Mouse (Mus musculus) heart, embryonic 12.5 days (tissue): ENCODE measurements around the gene Tmed6. TPM values are rescaled to one million over a fixed set of nuclear protein-coding genes. Genes with fewer than 3 reads are reported as not detected.

Source experiments
- ATAC-seq: fragments of 200-750 bp; cut with Nextera tagmentation; 2 replicates; pipeline ENCODE4 v1.8.0; 2017; ENCODE audit warnings: moderate TSS enrichment, moderate library complexity; ENCODE audit not compliant: insufficient number of reproducible peaks, low FRiP score
- H3K27ac ChIP-seq: fragments of 300-500 bp; sonication (generic); 2 replicates; pipeline ENCODE4 v1.5.1; 2016; ENCODE audit warnings: mild to moderate bottlenecking, moderate library complexity; ENCODE audit not compliant: poor library complexity, severe bottlenecking
- H3K27me3 ChIP-seq: fragments of 300-500 bp; sonication (generic); replicated peaks from 2 replicates; pipeline ENCODE4 v1.6.1; 2016; ENCODE audit warnings: mild to moderate bottlenecking, moderate library complexity
- H3K36me3 ChIP-seq: fragments of 300-500 bp; sonication (generic); 2 replicates; pipeline ENCODE4 v1.6.1; 2016; ENCODE audit warnings: mild to moderate bottlenecking, moderate library complexity
- H3K4me1 ChIP-seq: fragments of 300-500 bp; sonication (generic); replicated peaks from 2 replicates; pipeline ENCODE4 v1.6.1; 2016; ENCODE audit warnings: mild to moderate bottlenecking
- H3K4me2 ChIP-seq: fragments of 300-500 bp; sonication (generic); 2 replicates; pipeline ENCODE4 v1.6.1; 2016; ENCODE audit warnings: mild to moderate bottlenecking, moderate library complexity
- H3K4me3 ChIP-seq: fragments of 300-500 bp; sonication (generic); 2 replicates; pipeline ENCODE4 v1.5.1; 2016; ENCODE audit warnings: mild to moderate bottlenecking
- H3K9ac ChIP-seq: fragments of 300-500 bp; sonication (generic); 2 replicates; pipeline ENCODE4 v1.6.1; 2016; ENCODE audit warnings: mild to moderate bottlenecking, moderate library complexity
- H3K9me3 ChIP-seq: fragments of 300-500 bp; sonication (generic); replicated peaks from 2 replicates; pipeline ENCODE4 v1.6.1; 2016; ENCODE audit warnings: mild to moderate bottlenecking, moderate library complexity
- WGBS: fragments of 180-500 bp; shearing (Covaris S2); methylation state at CpG from one replicate; pipeline ENCODE4 v1.1.7; 2016; 5-methylcytosine and 5-hydroxymethylcytosine counted together
- polyA plus RNA-seq: library from polyadenylated mRNA; unstranded; fragments of >200 nt; fragmentation: Nextera tagmentation; extraction: Ambion mirVana; gene quantifications from 2 replicates; pipeline ENCODE4 v1.2.1, GENCODE M21; 2016

The Tmed6 gene
- polyA plus RNA-seq, 1 experiment from 2014 or later, result not detected

DNA sequence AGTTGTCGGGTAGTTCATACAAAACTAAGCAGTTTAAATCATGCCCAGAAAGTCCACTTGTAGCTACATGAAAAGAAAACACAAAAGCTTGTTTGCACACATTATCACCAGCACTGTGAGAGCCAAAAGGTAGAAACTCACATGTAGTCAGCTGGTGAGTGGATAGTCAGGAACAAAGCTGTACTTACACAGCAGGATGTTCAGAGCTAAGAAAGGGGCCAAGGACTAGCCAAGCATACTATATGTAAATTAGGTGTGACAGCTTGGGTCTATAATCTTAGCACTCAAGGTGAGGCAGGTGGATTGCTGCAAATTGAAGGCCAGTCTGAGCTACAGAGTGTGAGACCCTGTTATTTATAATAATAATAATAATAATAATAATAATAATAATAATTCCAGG, 2.8 kb downstream of the Tmed6 start:
- Histone ChIP-seq H3K9ac (no peak overlapping the region), H3K4me2 (no peak overlapping the region), H3K4me3 (no peak overlapping the region), H3K36me3 (peaks cover 15% of the 10 kb centered on the region), H3K27ac (no peak overlapping the region), H3K9me3 (no peaks in the 10 kb centered on the region), H3K4me1 (peaks cover 4% of the 10 kb centered on the region), H3K27me3 (no peaks in the 10 kb centered on the region)
- ATAC-seq, result no peak
- WGBS, result 74% methylated on average over 1 of the region's 1 CpGs

DNA sequence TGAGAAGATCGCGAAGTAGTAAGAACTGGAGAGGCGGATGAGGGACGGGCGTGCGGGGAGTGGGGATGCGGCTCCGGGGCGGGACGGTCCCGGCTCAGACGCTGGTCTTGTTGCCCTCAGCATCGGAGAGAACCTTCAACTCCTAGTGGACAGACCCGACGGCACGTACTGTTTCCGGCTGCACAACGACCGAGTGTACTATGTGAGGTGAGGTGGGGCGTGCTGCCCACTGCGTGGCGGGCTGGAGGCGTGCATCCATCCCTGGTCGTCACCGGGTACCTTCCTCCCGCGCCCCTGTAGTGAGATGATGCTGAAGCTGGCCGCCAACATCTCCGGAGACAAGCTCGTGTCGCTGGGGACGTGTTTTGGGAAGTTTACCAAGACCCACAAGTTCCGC, 8.5 kb downstream of the Tmed6 start:
- Histone ChIP-seq H3K9ac (peak overlapping the region; percentile 80), H3K4me3 (peak overlapping the region; percentile 74), H3K4me1 (peaks cover 22% of the 10 kb centered on the region), H3K9me3 (no peaks in the 10 kb centered on the region), H3K36me3 (peaks cover 45% of the 10 kb centered on the region), H3K4me2 (peak overlapping the region; percentile 94), H3K27ac (peak overlapping the region; percentile 27; the same call in 1 of the 2 replicates), H3K27me3 (no peaks in the 10 kb centered on the region)
- WGBS, result under 1% methylated on average over 33 of the region's 33 CpGs
- peak; percentile 56 for ATAC-seq

DNA sequence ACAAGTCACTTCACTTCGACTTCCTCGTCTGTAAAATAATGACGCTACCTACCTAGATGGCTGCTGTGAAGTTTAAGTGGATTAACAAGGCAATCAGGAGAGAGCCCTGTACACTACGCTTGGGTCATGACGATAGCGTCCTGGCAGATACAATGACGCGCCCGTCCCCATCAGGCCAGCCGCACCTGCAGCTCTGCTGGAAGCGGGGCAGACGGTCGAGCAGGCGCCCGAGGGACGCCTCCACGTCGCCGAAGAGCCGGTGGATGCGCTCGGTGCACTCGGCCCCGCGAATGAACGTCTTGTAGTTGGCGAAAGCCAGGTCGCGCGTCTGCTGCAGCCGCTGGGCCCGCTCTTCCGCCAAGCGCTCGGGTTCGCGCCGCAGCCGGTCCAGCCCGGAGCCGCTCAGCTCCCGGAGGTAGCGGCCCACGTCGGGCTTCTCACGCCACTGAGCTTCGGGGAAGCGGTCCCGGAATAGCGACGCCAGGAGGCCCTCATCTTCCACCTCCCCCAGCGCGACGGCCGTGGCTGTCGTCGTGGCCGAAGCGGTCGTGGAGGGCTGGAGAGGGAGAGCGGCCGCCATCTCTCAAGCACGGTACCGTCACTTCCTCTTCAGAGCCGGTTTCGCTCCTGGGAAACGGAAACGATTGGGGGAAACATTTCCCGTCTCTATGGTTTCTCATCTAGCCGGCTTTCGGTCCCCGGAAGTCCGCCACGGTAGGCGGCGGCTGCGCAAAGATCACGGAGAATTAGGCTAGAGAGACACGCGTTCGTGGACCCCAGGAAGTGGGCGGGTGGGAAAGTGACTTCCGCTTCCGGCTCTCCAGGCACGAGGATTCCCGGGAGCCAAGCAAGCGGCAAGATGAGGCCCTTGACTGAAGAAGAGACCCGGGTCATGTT, 9.1 kb downstream of the Tmed6 start, which contains the start of the genes Cog8 and Nip7:
Cog8 (minus strand) TSS at position 614 of the 897 bp plus-strand sequence.
Nip7 (plus strand) TSS at position 802 of the 897 bp plus-strand sequence.
- Histone ChIP-seq H3K36me3 (peaks cover 52% of the 10 kb centered on the region), H3K27ac (peak within 1 kb of the TSS; percentile 65)

DNA sequence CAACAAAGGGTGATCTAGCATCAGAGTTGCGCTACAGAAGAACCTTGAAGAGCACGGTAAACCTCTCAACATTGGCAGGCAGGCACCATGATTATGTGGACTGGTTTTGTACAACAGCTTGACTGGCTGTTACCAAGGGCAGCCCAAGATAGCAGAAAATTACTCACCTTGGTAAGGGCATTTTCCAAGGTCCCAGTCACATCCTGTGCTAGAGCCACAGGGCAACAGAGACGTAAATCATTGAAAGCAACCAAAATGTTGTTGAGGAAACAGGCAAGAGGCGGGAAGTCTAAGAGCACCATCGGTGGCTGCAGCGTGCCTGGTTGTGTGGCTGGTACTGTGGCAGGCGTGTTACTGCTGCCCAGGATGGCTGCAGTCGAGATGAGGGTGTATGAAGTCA, 13.4 kb downstream of the Tmed6 start:
- Histone ChIP-seq H3K4me1 (peaks cover 25% of the 10 kb centered on the region), H3K27me3 (no peaks in the 10 kb centered on the region), H3K27ac (no peak overlapping the region), H3K9me3 (no peaks in the 10 kb centered on the region), H3K4me2 (no peak overlapping the region), H3K36me3 (peaks cover 59% of the 10 kb centered on the region), H3K9ac (no peak overlapping the region), H3K4me3 (no peak overlapping the region)
- WGBS, result 96% methylated on average over 8 of the region's 8 CpGs
- ATAC-seq, result no peak

More for the DNA sequence above, 9.1 kb downstream of the Tmed6 start, which contains the start of the genes Cog8 and Nip7:
- Histone ChIP-seq H3K9ac (peak within 1 kb of the TSS; percentile 83), H3K27me3 (no peaks in the 10 kb centered on the region), H3K9me3 (no peaks in the 10 kb centered on the region), H3K4me2 (peak within 1 kb of the TSS; percentile 94), H3K4me1 (peaks cover 22% of the 10 kb centered on the region), H3K4me3 (peak within 1 kb of the TSS; percentile 74)
- peak; percentile 92 for ATAC-seq
- under 1% methylated on average over 88 of the region's 88 CpGs for WGBS

DNA sequence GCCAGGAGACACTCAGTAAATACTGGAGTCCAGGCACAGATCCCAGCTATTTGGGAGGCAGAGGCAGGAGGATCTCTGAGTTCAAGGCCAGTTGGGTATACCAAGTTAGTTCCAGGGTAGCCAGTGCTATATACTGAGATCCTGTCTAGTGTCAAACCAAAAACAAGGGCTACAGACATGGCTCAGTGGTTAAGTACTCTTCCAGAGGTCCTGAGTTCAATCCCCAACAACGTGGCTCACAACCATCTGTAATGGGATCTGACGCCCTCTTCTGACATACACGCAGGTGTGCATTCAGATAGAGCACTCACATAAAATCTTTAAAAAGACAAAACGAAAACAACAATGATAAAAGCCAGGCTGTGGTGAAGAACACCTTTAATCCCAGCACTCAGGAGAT, 16.0 kb downstream of the Tmed6 start:
- ATAC-seq, result no peak
- Histone ChIP-seq H3K4me1 (peaks cover 20% of the 10 kb centered on the region), H3K9me3 (no peaks in the 10 kb centered on the region), H3K27ac (no peak overlapping the region), H3K9ac (no peak overlapping the region), H3K36me3 (peaks cover 79% of the 10 kb centered on the region), H3K27me3 (no peaks in the 10 kb centered on the region), H3K4me2 (peak overlapping the region; percentile 88; the same call in 1 of the 2 replicates), H3K4me3 (peak overlapping the region; percentile 82; the same call in 1 of the 2 replicates)
- WGBS, result 93% methylated on average over 4 of the region's 4 CpGs

DNA sequence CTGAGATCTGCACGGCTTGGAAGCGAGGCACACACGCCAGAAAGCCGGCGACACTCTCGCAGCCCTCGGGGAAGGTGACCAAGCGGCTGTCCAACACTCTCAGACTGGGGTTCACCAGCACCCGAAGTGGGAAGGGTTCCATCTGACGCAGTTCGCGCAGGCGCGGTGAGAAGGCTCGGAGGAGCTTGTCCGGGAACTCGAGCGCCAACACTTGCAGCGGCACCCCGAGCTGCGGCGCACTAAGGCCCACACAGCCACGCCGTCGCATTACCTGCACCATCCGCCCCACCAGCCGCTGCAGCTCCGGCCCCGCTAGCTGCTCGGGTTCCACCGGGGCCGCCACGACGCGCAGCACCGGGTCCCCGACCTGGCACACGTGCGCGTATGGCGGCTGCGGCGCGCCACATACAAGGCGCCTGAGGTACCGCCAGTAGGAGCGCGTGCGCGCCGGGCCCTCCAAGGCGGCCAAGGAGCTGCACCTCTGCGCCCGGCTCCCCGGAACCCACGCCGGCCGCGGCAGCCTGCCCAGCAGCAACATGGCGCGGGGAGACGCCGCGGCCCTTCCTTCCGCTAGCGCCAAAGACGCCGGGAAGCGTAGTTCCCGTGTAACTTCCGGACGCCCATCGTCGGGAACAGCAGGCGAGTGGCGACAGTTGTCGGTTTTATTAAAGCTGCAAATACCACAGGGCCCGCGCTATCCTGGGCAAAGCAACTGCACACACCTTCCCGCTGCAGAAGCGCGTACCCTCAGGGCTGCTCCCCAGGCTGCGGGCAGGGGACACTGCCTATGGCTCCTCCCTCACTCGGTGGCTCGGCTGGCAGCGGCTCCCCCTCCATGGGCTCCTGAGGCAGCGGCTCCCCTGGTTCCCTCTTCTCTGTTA, 17.1 kb downstream of the Tmed6 start, which contains the start of gene Pdf:
Pdf (minus strand) TSS at position 554 of the 881 bp plus-strand sequence.
- H3K4me1 ChIP-seq, result peaks cover 20% of the 10 kb centered on the region
- no peaks in the 10 kb centered on the region for H3K9me3 ChIP-seq
- H3K9ac ChIP-seq, result peak within 1 kb of the TSS; percentile 93
- no peaks in the 10 kb centered on the region for H3K27me3 ChIP-seq
- H3K36me3 ChIP-seq, result peaks cover 79% of the 10 kb centered on the region
- peak; percentile 83 for ATAC-seq
- peak within 1 kb of the TSS; percentile 82 for H3K4me3 ChIP-seq
- peak within 1 kb of the TSS; percentile 93 for H3K27ac ChIP-seq
- peak within 1 kb of the TSS; percentile 88 for H3K4me2 ChIP-seq
- under 1% methylated on average over 87 of the region's 87 CpGs for WGBS

DNA sequence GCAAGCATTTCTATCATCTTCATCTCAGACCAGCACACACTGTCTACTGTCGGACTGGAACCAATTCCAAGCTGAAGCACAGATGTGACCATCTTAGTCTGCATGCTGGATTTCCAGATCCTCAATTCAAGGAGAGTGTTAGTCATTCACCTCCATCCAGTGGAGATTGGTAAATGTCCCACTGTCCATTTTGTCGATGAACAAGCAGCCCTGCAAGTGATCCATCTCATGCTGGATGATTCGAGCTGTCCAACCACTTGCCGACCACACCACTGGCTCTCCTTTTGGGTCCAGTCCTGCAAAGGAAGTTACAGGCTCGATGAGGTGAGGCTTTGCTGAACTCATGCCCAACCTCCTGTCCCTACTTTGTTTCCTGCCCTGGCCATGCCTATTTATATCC, 18.5 kb downstream of the Tmed6 start:
- Histone ChIP-seq H3K27me3 (no peaks in the 10 kb centered on the region), H3K4me2 (peak overlapping the region; percentile 88), H3K36me3 (peaks cover 79% of the 10 kb centered on the region), H3K27ac (0 out of 2 replicates have a peak overlapping the region, but pooled peaks have one; percentile 93), H3K4me1 (peaks cover 20% of the 10 kb centered on the region), H3K9ac (peak overlapping the region; percentile 93; the same call in 1 of the 2 replicates), H3K9me3 (no peaks in the 10 kb centered on the region), H3K4me3 (peak overlapping the region; percentile 82)
- no peak for ATAC-seq
- 71% methylated on average over 5 of the region's 5 CpGs for WGBS

DNA sequence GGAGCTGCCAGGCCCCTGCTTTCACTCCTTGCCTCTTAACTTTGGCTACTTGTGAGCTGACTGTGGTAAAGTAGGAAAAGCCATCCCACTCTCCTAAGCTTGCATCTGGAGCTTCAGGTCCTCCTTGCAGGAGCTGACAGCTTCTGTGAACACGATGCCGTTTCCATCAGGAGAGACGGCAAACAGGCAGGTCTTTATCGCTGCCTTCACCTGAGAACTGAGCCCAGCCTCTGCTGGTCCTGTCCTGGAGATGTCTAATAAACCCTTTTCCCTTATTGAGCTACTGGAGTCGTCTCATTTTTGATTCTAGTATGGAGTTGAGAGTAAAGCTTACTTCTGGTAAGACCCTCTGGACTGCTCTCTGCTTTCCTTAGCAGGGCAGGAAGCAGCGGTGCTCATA, 20.0 kb downstream of the Tmed6 start:
- H3K36me3 ChIP-seq, result peaks cover 79% of the 10 kb centered on the region
- no peak overlapping the region for H3K4me3 ChIP-seq
- 84% methylated on average over 6 of the region's 6 CpGs for WGBS

DNA sequence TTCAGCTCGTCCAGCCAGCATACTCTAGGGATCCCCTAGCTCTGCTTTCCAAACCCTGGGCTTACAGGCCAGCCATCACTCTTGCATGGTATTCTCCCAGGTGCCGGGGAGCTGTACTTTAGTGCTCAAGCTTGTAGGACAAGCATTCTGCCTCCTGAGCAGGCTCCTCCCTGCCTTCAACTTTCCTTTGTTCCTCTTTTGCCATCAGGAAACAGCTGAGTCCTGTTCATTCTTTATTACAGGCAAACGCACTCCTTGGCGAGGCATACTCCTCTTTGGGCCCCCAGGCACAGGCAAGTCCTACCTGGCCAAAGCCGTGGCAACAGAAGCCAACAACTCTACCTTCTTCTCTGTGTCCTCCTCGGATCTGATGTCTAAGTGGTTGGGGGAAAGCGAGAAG, 24.8 kb downstream of the Tmed6 start:
- H3K9me3 ChIP-seq, result no peaks in the 10 kb centered on the region
- H3K4me1 ChIP-seq, result no peaks in the 10 kb centered on the region
- ATAC-seq, result no peak
- H3K36me3 ChIP-seq, result peaks cover 77% of the 10 kb centered on the region
- H3K9ac ChIP-seq, result no peak overlapping the region
- WGBS, result 83% methylated on average over 7 of the region's 7 CpGs
- no peaks in the 10 kb centered on the region for H3K27me3 ChIP-seq
- no peak overlapping the region for H3K4me2 ChIP-seq
- no peak overlapping the region for H3K27ac ChIP-seq
- no peak overlapping the region for H3K4me3 ChIP-seq

More for the DNA sequence above, 20.0 kb downstream of the Tmed6 start:
- ATAC-seq, result no peak
- Histone ChIP-seq H3K27me3 (no peaks in the 10 kb centered on the region), H3K4me1 (peaks cover 20% of the 10 kb centered on the region), H3K4me2 (no peak overlapping the region), H3K27ac (no peak overlapping the region), H3K9me3 (no peaks in the 10 kb centered on the region), H3K9ac (no peak overlapping the region)

DNA sequence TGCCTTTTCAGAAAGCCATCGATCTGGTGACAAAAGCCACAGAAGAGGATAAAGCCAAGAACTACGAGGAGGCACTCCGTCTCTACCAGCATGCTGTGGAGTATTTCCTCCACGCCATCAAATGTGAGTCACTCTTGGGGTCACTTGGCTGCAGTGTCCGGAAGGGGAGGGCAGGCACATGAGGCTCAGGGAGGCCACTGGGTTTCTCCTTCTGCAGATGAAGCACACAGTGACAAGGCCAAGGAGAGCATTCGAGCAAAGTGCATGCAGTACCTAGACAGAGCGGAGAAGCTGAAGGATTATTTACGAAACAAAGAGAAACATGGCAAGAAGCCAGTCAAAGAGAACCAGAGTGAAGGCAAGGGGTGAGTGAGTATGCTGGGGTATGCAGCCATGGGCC, 28.8 kb downstream of the Tmed6 start:
- H3K27ac ChIP-seq, result no peak overlapping the region
- H3K27me3 ChIP-seq, result no peaks in the 10 kb centered on the region
- H3K4me2 ChIP-seq, result no peak overlapping the region
- no peak for ATAC-seq
- H3K36me3 ChIP-seq, result peaks cover 37% of the 10 kb centered on the region
- no peak overlapping the region for H3K4me3 ChIP-seq
- H3K9ac ChIP-seq, result no peak overlapping the region
- WGBS, result 79% methylated on average over 8 of the region's 8 CpGs
- H3K4me1 ChIP-seq, result peaks cover 18% of the 10 kb centered on the region
- no peaks in the 10 kb centered on the region for H3K9me3 ChIP-seq
